Mouse (Mus musculus) erythroblast, embryonic 14.5 days (primary cell): ENCODE data around the gene Cpt1a. TPM values are rescaled to one million over a fixed set of nuclear protein-coding genes. Genes with fewer than 3 reads are reported as not detected.

Source experiments
- H3K27me3 ChIP-seq: 2 replicates; pipeline ENCODE4 v1.6.1; 2012; ENCODE audit warnings: inconsistent platforms; ENCODE audit not compliant: control insufficient read depth
- H3K36me3 ChIP-seq: 2 replicates; pipeline ENCODE4 v1.6.1; 2012; ENCODE audit warnings: mild to moderate bottlenecking, inconsistent platforms; ENCODE audit not compliant: control insufficient read depth
- H3K4me1 ChIP-seq: 2 replicates; pipeline ENCODE4 v1.6.1; 2012; ENCODE audit warnings: inconsistent platforms; ENCODE audit not compliant: control insufficient read depth
- H3K4me3 ChIP-seq: replicated peaks from 2 replicates; pipeline ENCODE3; 2012; ENCODE audit warnings: moderate library complexity, mild to moderate bottlenecking, inconsistent platforms
- H3K9me3 ChIP-seq: 2 replicates; pipeline ENCODE4 v1.6.1; 2012; ENCODE audit warnings: low read length, inconsistent platforms, mixed read lengths; ENCODE audit not compliant: control insufficient read depth
- GATA1 ChIP-seq: IDR thresholded peaks from 2 replicates; pipeline ENCODE4 v1.6.1; 2012; ENCODE audit warnings: low read length, inconsistent platforms, mixed read lengths
- TAL1 ChIP-seq: IDR thresholded peaks from 3 replicates; pipeline ENCODE4 v1.6.1; 2012; ENCODE audit warnings: low read length, inconsistent platforms, mixed read lengths
- polyA plus RNA-seq: library from polyadenylated mRNA; stranded (reverse); fragments of >175 nt; gene quantifications from 2 replicates; pipeline ENCODE4 v1.2.3, GENCODE M21; 2012

Gene Cpt1a
- polyA plus RNA-seq, 1 experiment, result 0.29 TPM

GRCm38 (mm10) chr19:3334550-3334949 lies 12.4 kb downstream of the Cpt1a start:
- no peaks in the 10 kb centered on the region for H3K36me3 ChIP-seq
- H3K9me3 ChIP-seq, result no peaks in the 10 kb centered on the region
- no peak overlapping the region for H3K4me3 ChIP-seq
- peaks cover 38% of the 10 kb centered on the region for H3K4me1 ChIP-seq
- H3K27me3 ChIP-seq, result no peaks in the 10 kb centered on the region
- TF ChIP-seq GATA1 (no peak), TAL1 (no peak)

GRCm38 (mm10) chr19:3335917-3336316 lies 13.8 kb downstream of the Cpt1a start:
- Histone ChIP-seq H3K4me3 (no peak overlapping the region), H3K4me1 (peaks cover 31% of the 10 kb centered on the region), H3K9me3 (no peaks in the 10 kb centered on the region), H3K36me3 (no peaks in the 10 kb centered on the region), H3K27me3 (no peaks in the 10 kb centered on the region)
- TF ChIP-seq TAL1, result no peak
- no peak for TF ChIP-seq GATA1

- Histone ChIP-seq H3K4me1 (peaks cover 31% of the 10 kb centered on the region), H3K27me3 (no peaks in the 10 kb centered on the region), H3K36me3 (no peaks in the 10 kb centered on the region), H3K9me3 (no peaks in the 10 kb centered on the region), H3K4me3 (no peak overlapping the region)
- TF ChIP-seq GATA1, result no peak
- no peak for TF ChIP-seq TAL1
Measured at GRCm38 (mm10) chr19:3336485-3337255, 14.5 kb downstream of the Cpt1a start.

DNA sequence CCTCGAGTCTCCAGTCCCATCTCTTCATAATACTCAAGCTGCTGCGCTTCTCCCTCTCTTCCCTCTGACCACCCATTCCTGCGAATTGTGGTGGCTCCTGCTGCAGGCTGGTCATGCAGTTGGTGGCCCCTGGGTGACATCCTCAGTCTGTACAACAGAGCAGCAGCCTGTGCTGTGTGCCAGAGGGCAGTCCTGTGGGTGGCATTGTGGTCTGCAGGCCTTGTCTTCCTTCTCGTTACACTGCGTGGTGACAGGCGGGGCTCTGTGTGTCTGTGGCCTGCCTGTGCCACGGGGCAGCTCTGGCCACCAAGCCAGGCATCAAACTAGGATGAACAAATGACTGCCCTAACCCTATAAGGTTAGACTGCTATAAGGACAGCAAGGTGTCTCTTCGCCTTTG lies 17.1 kb downstream of the Cpt1a start:
- H3K27me3 ChIP-seq, result no peaks in the 10 kb centered on the region
- H3K4me3 ChIP-seq, result no peak overlapping the region
- H3K4me1 ChIP-seq, result peaks cover 16% of the 10 kb centered on the region
- TF ChIP-seq GATA1, result no peak
- no peak for TF ChIP-seq TAL1
- H3K9me3 ChIP-seq, result no peaks in the 10 kb centered on the region
- H3K36me3 ChIP-seq, result no peaks in the 10 kb centered on the region

- Histone ChIP-seq H3K27me3 (no peaks in the 10 kb centered on the region), H3K36me3 (no peaks in the 10 kb centered on the region), H3K9me3 (no peaks in the 10 kb centered on the region), H3K4me3 (no peak overlapping the region), H3K4me1 (peaks cover 2% of the 10 kb centered on the region; the same call in 1 of the 2 replicates)
- TF ChIP-seq GATA1 (no peak), TAL1 (no peak)
Measured at GRCm38 (mm10) chr19:3341021-3341420, 18.9 kb downstream of the Cpt1a start.

GRCm38 (mm10) chr19:3343929-3344328 lies 21.8 kb downstream of the Cpt1a start:
- Histone ChIP-seq H3K4me1 (peaks cover 2% of the 10 kb centered on the region; the same call in 1 of the 2 replicates), H3K4me3 (no peak overlapping the region), H3K27me3 (no peaks in the 10 kb centered on the region), H3K36me3 (peaks cover 2% of the 10 kb centered on the region), H3K9me3 (peaks cover 5% of the 10 kb centered on the region)
- no peak for TF ChIP-seq GATA1
- no peak for TF ChIP-seq TAL1

DNA sequence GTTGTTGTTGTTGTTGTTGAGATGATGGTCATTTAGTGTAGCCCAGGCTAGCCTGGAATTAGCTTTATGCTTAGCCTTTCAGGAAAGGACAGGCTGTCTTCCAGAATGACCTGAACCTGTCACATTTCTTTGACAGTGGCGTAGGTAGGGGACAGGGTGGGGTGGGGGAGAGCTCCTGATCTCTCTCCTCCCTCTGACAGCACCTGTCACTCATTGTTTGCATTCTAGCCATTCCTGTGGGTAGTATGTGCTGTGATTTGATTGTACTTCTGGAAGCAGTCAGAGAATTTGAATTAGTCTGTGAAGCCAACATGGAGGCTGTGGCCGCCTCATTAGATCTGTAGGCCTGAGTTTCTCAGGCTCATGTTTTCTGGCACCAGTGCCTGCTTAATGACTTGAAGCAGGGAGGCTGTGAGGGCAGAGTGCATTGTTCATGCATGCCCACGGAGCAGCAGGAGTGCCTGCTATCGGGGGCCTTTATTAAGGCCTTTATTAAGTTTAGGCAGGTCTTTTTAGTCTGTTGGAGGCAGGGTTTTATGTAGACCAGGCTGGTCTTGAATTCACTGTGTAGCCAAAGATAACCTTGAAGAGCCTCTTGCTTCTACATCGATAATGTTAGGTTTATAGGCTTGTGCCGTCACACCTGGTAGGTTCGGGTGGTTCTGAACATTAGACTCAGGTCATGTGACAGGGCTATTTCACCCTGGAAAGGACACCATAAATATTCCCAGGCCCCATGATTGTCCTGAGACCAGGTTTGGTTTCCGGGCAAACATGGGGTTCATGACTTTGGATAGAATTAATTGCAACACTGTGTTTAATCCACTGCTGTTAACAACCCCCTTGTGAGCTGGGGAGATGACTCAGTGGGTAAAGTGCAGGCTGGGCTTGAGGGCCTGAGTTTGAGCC lies 22.8 kb downstream of the Cpt1a start:
- no peaks in the 10 kb centered on the region for H3K27me3 ChIP-seq
- H3K9me3 ChIP-seq, result peaks cover 5% of the 10 kb centered on the region
- no peaks in the 10 kb centered on the region; the same call in 1 of the 2 replicates for H3K4me1 ChIP-seq
- TF ChIP-seq GATA1, result no peak
- TF ChIP-seq TAL1, result no peak
- H3K36me3 ChIP-seq, result peaks cover 2% of the 10 kb centered on the region
- H3K4me3 ChIP-seq, result no peak overlapping the region

DNA sequence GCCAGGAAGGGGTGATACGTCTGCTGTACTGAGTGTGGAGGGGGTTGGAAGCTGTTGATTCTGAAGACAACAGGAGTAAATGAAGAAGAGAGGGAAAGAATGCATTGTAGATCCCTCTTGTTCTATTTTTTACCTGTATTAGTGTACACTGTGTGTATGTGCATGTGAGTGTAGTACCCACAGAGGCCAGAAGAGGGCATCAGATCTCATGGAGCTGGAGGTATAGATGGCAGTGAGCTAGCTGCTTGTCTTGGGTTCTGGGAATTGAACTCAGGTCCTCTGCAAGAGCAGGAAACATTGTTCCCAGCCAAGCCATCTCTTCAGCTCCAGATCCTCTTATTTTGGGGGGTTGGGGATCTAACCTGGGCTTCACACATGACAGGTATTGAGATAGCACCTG lies 25.6 kb downstream of the Cpt1a start:
- peaks cover 6% of the 10 kb centered on the region for H3K36me3 ChIP-seq

More for the DNA sequence above, 25.6 kb downstream of the Cpt1a start:
- H3K9me3 ChIP-seq, result peaks cover 5% of the 10 kb centered on the region
- peaks cover 3% of the 10 kb centered on the region; the same call in 1 of the 2 replicates for H3K4me1 ChIP-seq
- TF ChIP-seq GATA1 (no peak), TAL1 (no peak)
- no peak overlapping the region for H3K4me3 ChIP-seq
- H3K27me3 ChIP-seq, result no peaks in the 10 kb centered on the region
